Mouse (Mus musculus): Measurements from ENCODE around the gene Cdk6. TPM values are rescaled to one million over a fixed set of nuclear protein-coding genes. Genes with fewer than 3 reads are reported as not detected.

The Cdk6 gene
- total RNA-seq, 4 experiments from 2014 or later, result 3.5 to 9.3 (median 5.5) TPM

DNA sequence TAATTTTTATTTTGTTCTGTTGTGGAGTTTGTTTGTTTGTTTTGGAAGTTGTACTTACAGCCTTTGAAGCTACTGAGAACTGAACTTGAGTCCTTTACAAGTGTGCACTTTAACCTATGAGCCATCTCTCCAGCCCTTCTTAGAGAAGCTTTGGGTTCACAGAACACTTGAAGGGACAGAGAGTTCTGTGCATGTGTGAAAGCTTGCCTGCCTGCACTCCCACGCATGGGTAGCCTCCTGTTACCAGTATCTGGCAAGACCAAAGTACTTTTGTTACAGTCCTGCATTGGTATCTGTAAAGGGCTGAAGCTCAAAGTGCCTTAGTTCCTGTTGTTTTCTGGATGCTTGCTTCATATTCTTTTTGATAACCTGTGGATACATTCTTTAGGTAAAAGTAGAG, 204.9 kb downstream of the Cdk6 start:
- DNase-seq (ENCODE audit: low spot score in 2 of 2), result no peak

DNA sequence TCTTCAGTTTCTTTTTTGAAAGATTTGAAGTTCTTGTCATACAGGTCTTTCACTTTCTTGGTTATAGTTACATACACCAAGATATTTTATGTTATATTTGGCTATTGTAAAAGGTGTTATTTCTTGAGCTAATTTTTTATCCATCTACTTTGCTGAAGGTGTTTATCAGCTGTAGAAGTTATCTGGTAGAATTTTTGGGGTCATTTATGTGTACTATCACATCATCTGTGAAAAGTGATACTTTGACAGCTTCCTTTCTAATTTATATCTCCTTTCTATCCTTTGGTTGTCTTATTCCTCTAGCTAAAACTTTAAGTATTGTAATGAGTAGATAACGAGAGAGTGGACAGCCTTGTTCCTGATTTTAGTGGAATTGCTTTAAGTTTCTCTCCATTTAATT, 210.2 kb downstream of the Cdk6 start:
- no peak for DNase-seq (ENCODE audit: low spot score in 2 of 2)

DNA sequence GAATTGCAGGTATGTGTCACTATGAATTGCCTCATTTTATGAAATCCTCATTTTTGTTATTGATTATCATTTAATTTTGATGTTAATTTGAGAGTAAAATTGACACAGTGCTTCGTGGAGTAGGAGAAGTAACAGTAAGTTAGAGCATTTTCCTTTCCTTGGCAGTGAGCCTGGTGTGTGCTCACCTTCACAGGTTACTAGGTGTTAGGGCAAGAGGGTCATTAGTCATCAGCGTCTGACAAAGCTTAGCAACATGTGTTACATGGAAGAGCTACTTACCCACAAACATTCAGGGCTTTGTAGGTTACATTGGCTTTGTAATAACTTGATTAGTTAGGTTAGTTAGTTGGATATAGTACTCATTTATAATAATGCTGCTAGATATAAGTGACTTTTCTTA, 212.9 kb downstream of the Cdk6 start:
- no peak for DNase-seq (ENCODE audit: low spot score in 2 of 2)

DNA sequence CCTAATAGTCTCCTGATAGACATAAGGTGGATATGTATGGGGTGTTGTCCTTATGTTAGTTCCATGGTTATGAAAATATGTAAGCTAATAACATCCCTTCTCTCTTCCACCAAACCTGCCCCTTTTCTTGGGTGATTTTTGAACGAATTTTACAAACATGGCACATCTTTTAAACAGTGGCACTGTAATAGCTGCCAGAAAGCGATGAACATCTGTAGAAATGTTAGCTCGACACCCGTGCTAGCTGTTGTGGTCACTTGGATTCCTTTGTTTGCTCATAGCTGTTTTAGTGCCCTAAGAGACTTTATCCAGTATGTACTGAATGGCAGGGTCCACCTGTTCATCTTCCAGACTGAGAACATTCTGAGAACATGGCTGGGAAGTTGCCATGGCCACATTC, 230.0 kb downstream of the Cdk6 start, which contains the start of gene 1700109H08Rik:
Gene 1700109H08Rik (plus strand): TSS at position 301 of the 400 bp plus-strand sequence.
- no peak for DNase-seq (ENCODE audit: low spot score in 2 of 2)

DNA sequence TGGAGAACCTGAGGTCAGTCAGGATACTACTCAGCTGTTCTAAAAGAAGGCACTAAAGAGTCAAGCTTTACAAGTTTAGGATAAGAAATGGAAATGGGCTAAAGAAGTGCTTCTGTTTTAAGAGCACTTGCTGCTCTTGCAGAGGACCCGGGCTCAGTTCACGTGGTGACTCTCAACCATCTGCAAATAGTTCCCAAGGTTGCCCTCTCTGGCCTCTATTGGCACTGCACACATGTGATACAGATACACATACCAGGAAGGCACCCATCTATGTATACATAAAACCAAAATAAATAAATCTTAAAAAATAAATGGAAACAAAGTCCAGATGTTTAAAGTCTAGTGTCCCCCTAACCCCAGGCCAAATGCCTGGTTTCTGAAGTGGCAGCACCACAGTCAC, 233.5 kb downstream of the Cdk6 start:
- no peak for DNase-seq (ENCODE audit: low spot score in 2 of 2)

DNA sequence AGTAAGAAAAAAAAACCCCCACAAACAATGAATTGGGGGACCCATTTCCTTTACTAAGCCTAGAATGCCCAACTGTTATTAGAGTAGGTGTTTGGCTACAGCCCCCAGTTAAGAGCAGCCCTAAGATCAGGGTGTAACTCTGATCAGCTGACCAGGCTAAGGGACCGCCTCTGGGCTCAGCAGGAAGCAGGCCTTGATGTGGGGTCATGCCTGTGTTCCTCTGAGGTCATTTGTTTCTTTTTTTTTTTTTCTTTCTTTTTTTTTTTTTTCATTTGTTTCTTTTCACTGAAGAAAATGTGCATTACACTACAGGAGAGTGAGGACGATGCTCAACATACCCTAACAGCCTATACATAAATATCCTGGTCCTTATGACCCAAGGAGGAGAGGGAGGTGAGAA, 236.7 kb downstream of the Cdk6 start:
- no peak for DNase-seq (ENCODE audit: low spot score in 2 of 2)

DNA sequence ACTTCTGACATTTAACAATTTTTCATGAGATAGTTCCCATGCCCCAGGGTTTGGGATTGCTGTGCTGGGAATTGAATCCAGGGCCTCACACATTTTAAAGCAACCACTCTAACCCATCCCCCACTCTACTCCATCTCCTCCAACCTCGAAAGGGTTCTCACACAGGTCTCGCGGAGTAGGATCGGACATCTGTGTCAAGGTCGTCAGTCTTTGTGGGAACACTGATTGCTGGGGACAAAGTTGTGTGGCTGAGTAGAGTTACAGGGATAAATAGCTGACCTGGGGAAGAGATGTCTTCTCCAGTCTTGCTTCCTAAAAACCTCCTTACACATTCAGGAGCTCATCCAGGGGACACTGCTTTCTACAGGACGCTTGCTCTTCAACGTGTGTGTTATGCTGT, 237.8 kb downstream of the Cdk6 start:
- no peak for DNase-seq (ENCODE audit: low spot score in 2 of 2)

Other genes with a start within 250 kb of the Cdk6 start
- 10 to 100 TPM; 40.5 to 47.3 (median 45.4) TPM for gene Fam133b, start 202.3 kb downstream of the Cdk6 start, total RNA-seq (2022)
- gene 1700109H08Rik, start 230.1 kb downstream of the Cdk6 start, total RNA-seq (2022), result 1 to 10 TPM; 3.9 to 9.0 (median 5.5) TPM

Data from layer of hippocampus, adult 8-10 months (tissue).